Mouse (Mus musculus) G1E-ER4 (cell line): ENCODE measurements around the gene Gm20431. TPM values are rescaled to one million over a fixed set of nuclear protein-coding genes. Genes with fewer than 3 reads are reported as not detected.

Source experiments
- GATA1 ChIP-seq: IDR thresholded peaks from one replicate; pipeline ENCODE4 v1.8.0; 2012; ENCODE audit warnings: low read length, inconsistent platforms
- polyA plus RNA-seq: library from polyadenylated mRNA; stranded (reverse); fragments of >175 nt; gene quantifications from 2 replicates; pipeline ENCODE4 v1.2.3, GENCODE M21; 2012

Gm20431 gene
- polyA plus RNA-seq, 1 experiment = not detected

- no peak for TF ChIP-seq GATA1
Measured at GRCm38 (mm10) chr2:167563035-167563434, 98.3 kb downstream of the Gm20431 start.

GRCm38 (mm10) chr2:167562101-167562500, 99.2 kb downstream of the Gm20431 start:
- TF ChIP-seq GATA1 = no peak

GRCm38 (mm10) chr2:167559413-167559812, 101.9 kb downstream of the Gm20431 start:
- TF ChIP-seq GATA1 = no peak

Other genes starting within 250 kb of the Gm20431 start
- 6.3 and 10.2 TPM in 2 replicates for gene Slc9a8, start 239.8 kb downstream of the Gm20431 start, polyA plus RNA-seq
- 14.3 and 18.9 TPM in 2 replicates for gene Rnf114, start 168.9 kb downstream of the Gm20431 start, polyA plus RNA-seq
- 31.5 and 36.0 TPM in 2 replicates for gene Spata2, start 168.6 kb downstream of the Gm20431 start, polyA plus RNA-seq
- not detected in 2 replicates for gene Snai1, start 123.3 kb downstream of the Gm20431 start, polyA plus RNA-seq
- gene Ube2v1, start 29.4 kb downstream of the Gm20431 start, polyA plus RNA-seq = 264 and 271 TPM in 2 replicates
- 68.3 and 82.2 TPM in 2 replicates for gene Cebpb, start 27.4 kb upstream of the Gm20431 start, polyA plus RNA-seq
- gene Tmem189, start 28.3 kb upstream of the Gm20431 start, polyA plus RNA-seq = 36.1 and 47.2 TPM in 2 replicates